Mouse (Mus musculus) myocyte (in vitro differentiated cells): Measurements from ENCODE around the gene Tcf25. TPM values are rescaled to one million over a fixed set of nuclear protein-coding genes. Genes with fewer than 3 reads are reported as not detected.
A peak's percentile ranks its signal among the peaks of the same experiment; 100 is the strongest.

ENCODE experiments used
- H3K27me3 ChIP-seq: one replicate; pipeline ENCODE4 v1.6.1; 2011; ENCODE audit not compliant: control insufficient read depth, insufficient read depth, insufficient read length
- H3K36me3 ChIP-seq: one replicate; pipeline ENCODE4 v1.6.1; 2011; ENCODE audit not compliant: control insufficient read depth, insufficient read depth
- H3K4me2 ChIP-seq: one replicate; pipeline ENCODE4 v1.6.1; 2011; ENCODE audit warnings: low read depth, control low read depth
- H3K4me3 ChIP-seq: one replicate; pipeline ENCODE4 v1.5.1; 2011; ENCODE audit warnings: mild to moderate bottlenecking, control low read depth, moderate library complexity
- H3K79me2 ChIP-seq: one replicate; pipeline ENCODE4 v1.6.1; 2011; ENCODE audit not compliant: control insufficient read depth, insufficient read depth
- H3ac ChIP-seq: one replicate; pipeline ENCODE4 v1.6.1; 2011; ENCODE audit not compliant: control insufficient read depth, insufficient read length
- CEBPB ChIP-seq: IDR thresholded peaks from 2 replicates; pipeline ENCODE4 v1.6.1; 2011; ENCODE audit warnings: mild to moderate bottlenecking, moderate library complexity; ENCODE audit not compliant: poor library complexity, insufficient read depth, severe bottlenecking
- E2F4 ChIP-seq: IDR thresholded peaks from one replicate; pipeline ENCODE4 v1.6.1; 2011; ENCODE audit warnings: mild to moderate bottlenecking, control low read depth, moderate library complexity; ENCODE audit not compliant: insufficient read depth
- MAX ChIP-seq: IDR thresholded peaks from one replicate; pipeline ENCODE4 v1.6.1; 2011; ENCODE audit warnings: low read depth, mild to moderate bottlenecking, control low read depth
- MYOD1 ChIP-seq, 3 experiments: IDR thresholded peaks; one replicate each; pipeline ENCODE4 v1.6.1; 2011; ENCODE audit warnings: control low read depth in 2 of 3, low read depth in 2 of 3, mild to moderate bottlenecking in 2 of 3, moderate library complexity in 1 of 3; ENCODE audit not compliant: insufficient read length in 2 of 3, control insufficient read depth in 1 of 3
- MYOG ChIP-seq, 3 experiments: IDR thresholded peaks; one replicate each; pipeline ENCODE4 v1.6.1; 2011; ENCODE audit warnings: control low read depth in 2 of 3, low read depth in 2 of 3, mild to moderate bottlenecking in 2 of 3; ENCODE audit not compliant: insufficient read length in 2 of 3, control insufficient read depth in 1 of 3, insufficient read depth in 1 of 3
- POLR2A ChIP-seq: IDR thresholded peaks from one replicate; pipeline ENCODE4 v1.6.1; 2011; ENCODE audit warnings: low read depth, mild to moderate bottlenecking, control low read depth, moderate library complexity; ENCODE audit not compliant: insufficient read length
- POLR2AphosphoS2 ChIP-seq: IDR thresholded peaks from one replicate; pipeline ENCODE4 v1.6.1; 2011; ENCODE audit warnings: low read depth, control low read depth; ENCODE audit not compliant: insufficient read length
- REST ChIP-seq: IDR thresholded peaks from one replicate; pipeline ENCODE4 v1.6.1; 2011; ENCODE audit warnings: mild to moderate bottlenecking, control low read depth, moderate library complexity; ENCODE audit not compliant: insufficient read depth, insufficient read length
- SRF ChIP-seq: IDR thresholded peaks from one replicate; pipeline ENCODE4 v1.6.1; 2011; ENCODE audit warnings: low read depth; ENCODE audit not compliant: control insufficient read depth, insufficient read length
- TCF12 ChIP-seq: IDR thresholded peaks from one replicate; pipeline ENCODE4 v1.6.1; 2011; ENCODE audit warnings: mild to moderate bottlenecking, control low read depth; ENCODE audit not compliant: poor library complexity, insufficient read depth, severe bottlenecking
- TCF3 ChIP-seq: IDR thresholded peaks from one replicate; pipeline ENCODE4 v1.6.1; 2011; ENCODE audit warnings: low read depth, control low read depth; ENCODE audit not compliant: insufficient read length
- USF1 ChIP-seq: IDR thresholded peaks from one replicate; pipeline ENCODE4 v1.6.1; 2011; ENCODE audit warnings: low read depth, mild to moderate bottlenecking, control low read depth, moderate library complexity
- polyA plus RNA-seq: library from polyadenylated mRNA; unstranded; fragments of >200 nt; fragmentation: generic; extraction: Trizol; gene quantifications from one replicate; pipeline ENCODE4 v1.2.1, GENCODE M21; 2012; ENCODE audit warnings: missing spikeins

Gene Tcf25
- polyA plus RNA-seq: 177 TPM

- no peaks in the 10 kb centered on the region for H3K27me3 ChIP-seq
- peak within 1 kb of the TSS; percentile 70 for H3ac ChIP-seq
- H3K79me2 ChIP-seq: peaks cover 41% of the 10 kb centered on the region
- H3K4me3 ChIP-seq: peak within 1 kb of the TSS; percentile 93
- peaks cover 3% of the 10 kb centered on the region for H3K36me3 ChIP-seq
- TF ChIP-seq E2F4 (no peak), USF1 (no peak), SRF (peak; percentile 44), POLR2A (peak; percentile 80), POLR2AphosphoS2 (peak; percentile 89), MYOG (IDR thresholded peaks at IDR 0.05; ENCODE audit: control insufficient read depth in 1 of 3, insufficient read depth in 1 of 3, insufficient read length in 2 of 3, low read depth in 2 of 3) (peak in 2 of 3 experiments; percentile 17 to 47), MYOD1 (IDR thresholded peaks at IDR 0.05; ENCODE audit: control insufficient read depth in 1 of 3, insufficient read length in 2 of 3, low read depth in 2 of 3) (peak in 2 of 3 experiments; percentile 32 to 82), TCF3 (no peak)
- peak within 1 kb of the TSS; percentile 99 for H3K4me2 ChIP-seq
Measured at GRCm38 (mm10) chr8:123373403-123374238, at the start of gene Tcf25. Gene Tcf25, plus strand, starts transcription at chr8:123373753.

GRCm38 (mm10) chr8:123328552-123328951 lies 45.0 kb upstream of the Tcf25 start:
- no peaks in the 10 kb centered on the region for H3K36me3 ChIP-seq

GRCm38 (mm10) chr8:123329350-123329749 lies 44.2 kb upstream of the Tcf25 start:
- Histone ChIP-seq H3K36me3 (no peaks in the 10 kb centered on the region), H3K4me2 (no peak overlapping the region), H3K27me3 (no peaks in the 10 kb centered on the region), H3K4me3 (no peak overlapping the region), H3ac (no peak overlapping the region), H3K79me2 (no peaks in the 10 kb centered on the region)
- TF ChIP-seq MYOD1 (IDR thresholded peaks at IDR 0.05; ENCODE audit: control insufficient read depth in 1 of 3, insufficient read length in 2 of 3, low read depth in 2 of 3): no peak
- TF ChIP-seq TCF12: no peak
- no peak for TF ChIP-seq POLR2A
- TF ChIP-seq MAX: no peak
- no peak for TF ChIP-seq TCF3
- TF ChIP-seq USF1: no peak
- no peak for TF ChIP-seq POLR2AphosphoS2
- no peak for TF ChIP-seq SRF
- TF ChIP-seq E2F4: no peak
- TF ChIP-seq CEBPB: no peak
- TF ChIP-seq REST: no peak
- TF ChIP-seq MYOG (IDR thresholded peaks at IDR 0.05; ENCODE audit: control insufficient read depth in 1 of 3, insufficient read depth in 1 of 3, insufficient read length in 2 of 3, low read depth in 2 of 3): no peak

More at GRCm38 (mm10) chr8:123328552-123328951, 45.0 kb upstream of the Tcf25 start:
- H3K27me3 ChIP-seq: no peaks in the 10 kb centered on the region
- no peak overlapping the region for H3K4me3 ChIP-seq
- H3K79me2 ChIP-seq: no peaks in the 10 kb centered on the region
- H3K4me2 ChIP-seq: no peak overlapping the region
- no peak for TF ChIP-seq MAX
- TF ChIP-seq TCF12: no peak
- H3ac ChIP-seq: no peak overlapping the region

GRCm38 (mm10) chr8:123329961-123330360 lies 43.6 kb upstream of the Tcf25 start:
- Histone ChIP-seq H3K27me3 (no peaks in the 10 kb centered on the region), H3K4me2 (no peak overlapping the region), H3K36me3 (no peaks in the 10 kb centered on the region), H3K4me3 (no peak overlapping the region), H3ac (no peak overlapping the region), H3K79me2 (no peaks in the 10 kb centered on the region)
- TF ChIP-seq MAX (no peak), TCF3 (no peak), USF1 (no peak), MYOG (IDR thresholded peaks at IDR 0.05; ENCODE audit: control insufficient read depth in 1 of 3, insufficient read depth in 1 of 3, insufficient read length in 2 of 3, low read depth in 2 of 3) (no peak), REST (no peak), MYOD1 (IDR thresholded peaks at IDR 0.05; ENCODE audit: control insufficient read depth in 1 of 3, insufficient read length in 2 of 3, low read depth in 2 of 3) (no peak), E2F4 (no peak), POLR2AphosphoS2 (no peak), SRF (no peak)

GRCm38 (mm10) chr8:123330701-123331100 lies 42.9 kb upstream of the Tcf25 start:
- H3K79me2 ChIP-seq: no peaks in the 10 kb centered on the region
- H3K4me2 ChIP-seq: peak overlapping the region; percentile 64
- no peaks in the 10 kb centered on the region for H3K27me3 ChIP-seq
- H3ac ChIP-seq: no peak overlapping the region
- H3K36me3 ChIP-seq: no peaks in the 10 kb centered on the region
- no peak for TF ChIP-seq SRF
- no peak for TF ChIP-seq CEBPB
- no peak for TF ChIP-seq USF1
- no peak overlapping the region for H3K4me3 ChIP-seq
